Mouse (Mus musculus) ES-Bruce4 (cell line): ENCODE results near the gene Cnksr1.

Source experiments
- CTCF ChIP-seq: IDR thresholded peaks from one replicate; pipeline ENCODE4 v1.8.1; 2011; ENCODE audit warnings: low read depth, low read length
- POLR2A ChIP-seq: IDR thresholded peaks from one replicate; pipeline ENCODE4 v1.8.1; 2011; ENCODE audit warnings: low read length; ENCODE audit not compliant: insufficient read depth

GRCm38 (mm10) chr4:134243516-134244250 is 5.5 kb upstream of the Cnksr1 start, which contains the start of gene E130218I03Rik:
- no peak for TF ChIP-seq CTCF
- no peak for TF ChIP-seq POLR2A
